Mouse (Mus musculus): ENCODE data around the gene Slc41a1.

Gene Slc41a1

GRCm38 (mm10) chr1:131827207-131827786, at the start of gene Slc41a1:
TSS of gene Slc41a1 (plus strand) at chr1:131827493.
- WGBS: 7% methylated on average over 25 of the region's 25 CpGs

GRCm38 (mm10) chr1:131794591-131794990, 32.7 kb upstream of the Slc41a1 start:
- 55% methylated on average over 3 of the region's 3 CpGs for WGBS

- WGBS: 85% methylated on average over 3 of the region's 3 CpGs
Measured at GRCm38 (mm10) chr1:131795171-131795570, 32.1 kb upstream of the Slc41a1 start.

GRCm38 (mm10) chr1:131797202-131797909, 29.9 kb upstream of the Slc41a1 start, which contains the start of gene Pm20d1:
TSS of gene Pm20d1 (plus strand) at chr1:131797381.
- 16% methylated on average over 26 of the region's 26 CpGs for WGBS

- WGBS: 64% methylated on average over 1 of the region's 1 CpGs
Measured at GRCm38 (mm10) chr1:131800001-131800400, 27.3 kb upstream of the Slc41a1 start.

- WGBS: 96% methylated on average over 8 of the region's 8 CpGs
Measured at GRCm38 (mm10) chr1:131801071-131801470, 26.2 kb upstream of the Slc41a1 start.

- 84% methylated on average over 5 of the region's 5 CpGs for WGBS
Measured at GRCm38 (mm10) chr1:131802652-131803051, 24.6 kb upstream of the Slc41a1 start.

- WGBS: 100% methylated on average over 3 of the region's 3 CpGs
Measured at GRCm38 (mm10) chr1:131804166-131804565, 23.1 kb upstream of the Slc41a1 start.

GRCm38 (mm10) chr1:131808986-131809385, 18.3 kb upstream of the Slc41a1 start:
- WGBS: 96% methylated on average over 1 of the region's 1 CpGs

- WGBS: 82% methylated on average over 2 of the region's 2 CpGs
Measured at GRCm38 (mm10) chr1:131809651-131810050, 17.6 kb upstream of the Slc41a1 start.

- WGBS: 74% methylated on average over 1 of the region's 1 CpGs
Measured at GRCm38 (mm10) chr1:131811393-131811792, 15.9 kb upstream of the Slc41a1 start.

GRCm38 (mm10) chr1:131812006-131812405, 15.3 kb upstream of the Slc41a1 start:
- 79% methylated on average over 9 of the region's 9 CpGs for whole genome bisulfite sequencing

GRCm38 (mm10) chr1:131812631-131813295, 14.5 kb upstream of the Slc41a1 start:
- 91% methylated on average over 9 of the region's 9 CpGs for WGBS

GRCm38 (mm10) chr1:131813731-131814130, 13.6 kb upstream of the Slc41a1 start:
- WGBS: 93% methylated on average over 4 of the region's 4 CpGs

- WGBS: 87% methylated on average over 3 of the region's 3 CpGs
Measured at GRCm38 (mm10) chr1:131814191-131814590, 13.1 kb upstream of the Slc41a1 start.

GRCm38 (mm10) chr1:131816886-131817285, 10.4 kb upstream of the Slc41a1 start:
- 72% methylated on average over 6 of the region's 6 CpGs for WGBS

GRCm38 (mm10) chr1:131820353-131820752, 6.9 kb upstream of the Slc41a1 start:
- WGBS: 53% methylated on average over 9 of the region's 9 CpGs

GRCm38 (mm10) chr1:131820887-131821328, 6.4 kb upstream of the Slc41a1 start:
- 32% methylated on average over 10 of the region's 10 CpGs for WGBS

- 71% methylated on average over 8 of the region's 8 CpGs for WGBS
Measured at GRCm38 (mm10) chr1:131822292-131822691, 5.0 kb upstream of the Slc41a1 start.

GRCm38 (mm10) chr1:131822856-131823492, 4.3 kb upstream of the Slc41a1 start:
- 81% methylated on average over 1 of the region's 1 CpGs for WGBS

- 43% methylated on average over 5 of the region's 5 CpGs for WGBS
Measured at GRCm38 (mm10) chr1:131823563-131823962, 3.7 kb upstream of the Slc41a1 start.

- 94% methylated on average over 11 of the region's 11 CpGs for WGBS
Measured at GRCm38 (mm10) chr1:131824528-131825181, 2.6 kb upstream of the Slc41a1 start.
